Mouse (Mus musculus) E14TG2a.4 (cell line): Measurements from ENCODE around the gene Scube1.
A peak's percentile ranks its signal among the peaks of the same experiment; 100 is the strongest.

Experiments
- H3K27me3 ChIP-seq: 2 replicates; pipeline ENCODE4 v1.6.1; 2014; ENCODE audit warnings: low read length, control low read depth; ENCODE audit not compliant: insufficient read depth
- H3K36me3 ChIP-seq: 2 replicates; pipeline ENCODE4 v1.6.1; 2014; ENCODE audit warnings: low read length, control low read depth; ENCODE audit not compliant: insufficient read depth
- H3K4me1 ChIP-seq: replicated peaks from 2 replicates; pipeline ENCODE4 v1.6.1; 2014; ENCODE audit warnings: low read depth, low read length, control low read depth
- H3K4me3 ChIP-seq: replicated peaks from 2 replicates; pipeline ENCODE4 v1.5.1; 2014; ENCODE audit warnings: mild to moderate bottlenecking, low read length
- H3K9me3 ChIP-seq: 2 replicates; pipeline ENCODE4 v1.6.1; 2014; ENCODE audit warnings: low read length, control low read depth
- CTCF ChIP-seq: conservative IDR thresholded peaks from 2 replicates; pipeline ENCODE4 v1.5.1; 2014; ENCODE audit warnings: low read length
- NANOG ChIP-seq: IDR thresholded peaks from 2 replicates; pipeline ENCODE4 v1.6.1; 2014; ENCODE audit warnings: borderline replicate concordance, low read length, mixed read lengths
- POU5F1 ChIP-seq: IDR thresholded peaks from 2 replicates; pipeline ENCODE4 v1.6.1; 2014; ENCODE audit warnings: low read length, borderline replicate concordance

Scube1 gene

DNA sequence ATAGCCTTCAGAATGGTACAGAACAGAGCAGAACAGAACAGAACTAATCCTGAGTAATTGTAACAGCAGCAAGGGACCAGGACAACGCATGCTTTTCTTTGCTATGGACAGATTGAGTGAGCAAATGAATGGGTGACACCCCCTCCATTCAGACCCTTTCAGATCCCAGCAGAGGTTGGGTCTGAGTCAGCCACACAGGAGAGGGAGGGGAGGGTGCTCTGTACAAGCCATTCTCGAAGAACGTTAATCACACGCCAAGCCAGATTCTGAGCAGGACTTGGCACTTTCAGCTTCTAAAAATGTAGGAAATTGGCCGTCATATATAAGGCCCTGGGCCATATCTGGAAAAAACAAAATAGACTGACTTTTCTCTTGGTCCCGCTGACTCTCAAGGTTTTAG lies 57.3 kb downstream of the Scube1 start:
- no peaks in the 10 kb centered on the region for H3K36me3 ChIP-seq
- H3K9me3 ChIP-seq: no peaks in the 10 kb centered on the region
- H3K4me1 ChIP-seq: no peaks in the 10 kb centered on the region
- H3K27me3 ChIP-seq: no peaks in the 10 kb centered on the region
- no peak overlapping the region for H3K4me3 ChIP-seq
- no peak for TF ChIP-seq POU5F1
- no peak for TF ChIP-seq NANOG
- TF ChIP-seq CTCF: no peak

- TF ChIP-seq CTCF (no peak), POU5F1 (no peak), NANOG (no peak)
- Histone ChIP-seq H3K9me3 (no peaks in the 10 kb centered on the region), H3K27me3 (no peaks in the 10 kb centered on the region), H3K4me1 (no peaks in the 10 kb centered on the region), H3K4me3 (no peak overlapping the region), H3K36me3 (no peaks in the 10 kb centered on the region)
Observed at GRCm38 (mm10) chr15:83666418-83666817, 58.4 kb downstream of the Scube1 start.

DNA sequence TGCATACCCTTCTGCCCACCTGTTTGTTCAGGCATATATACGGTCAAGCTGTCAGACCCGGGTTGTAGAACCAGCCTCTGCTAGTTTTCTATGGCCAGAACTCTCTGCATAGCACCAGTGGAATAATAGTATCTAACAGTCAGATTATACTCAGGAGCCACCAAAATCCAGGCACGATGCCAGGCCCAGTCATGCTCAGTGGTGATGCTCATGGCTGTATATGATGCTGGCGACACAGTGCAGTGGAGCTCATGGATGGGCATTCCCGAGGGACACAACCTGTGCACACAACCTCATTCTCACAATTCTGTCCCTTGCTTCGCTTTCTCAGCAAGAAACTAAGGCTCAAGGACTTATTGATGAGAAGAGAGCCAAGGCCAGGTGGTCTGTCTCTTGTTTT lies 58.8 kb downstream of the Scube1 start:
- Histone ChIP-seq H3K36me3 (no peaks in the 10 kb centered on the region), H3K4me3 (no peak overlapping the region), H3K9me3 (no peaks in the 10 kb centered on the region), H3K4me1 (no peaks in the 10 kb centered on the region), H3K27me3 (0 out of 2 replicates have a peak, but pooled peaks cover under 1% of the 10 kb centered on the region)
- TF ChIP-seq NANOG (no peak), CTCF (no peak), POU5F1 (no peak)

DNA sequence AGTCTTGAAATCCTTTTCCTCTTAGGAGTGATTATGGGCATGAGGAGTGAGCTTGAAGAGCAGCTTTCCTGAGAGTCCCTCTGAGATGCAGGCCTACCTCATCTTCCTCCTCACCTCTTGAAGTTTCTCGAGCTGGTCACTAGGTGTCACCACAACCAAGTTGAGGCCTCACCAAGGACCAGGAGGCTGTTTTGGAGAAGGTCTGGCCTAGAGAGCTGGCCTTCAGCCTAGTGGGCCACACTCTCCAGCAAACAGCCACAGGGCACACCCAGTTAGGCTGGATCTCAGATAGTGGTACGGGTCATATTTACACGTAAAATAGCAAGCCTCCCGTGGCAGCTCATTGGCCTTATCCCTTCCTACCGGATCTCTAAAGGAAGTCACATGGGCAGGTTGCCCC lies 60.1 kb downstream of the Scube1 start:
- Histone ChIP-seq H3K9me3 (no peaks in the 10 kb centered on the region), H3K4me3 (no peak overlapping the region), H3K36me3 (no peaks in the 10 kb centered on the region), H3K4me1 (no peaks in the 10 kb centered on the region), H3K27me3 (0 out of 2 replicates have a peak, but pooled peaks cover 5% of the 10 kb centered on the region)
- TF ChIP-seq POU5F1 (no peak), CTCF (peak; percentile 20)

- Histone ChIP-seq H3K4me1 (no peaks in the 10 kb centered on the region), H3K9me3 (no peaks in the 10 kb centered on the region), H3K27me3 (0 out of 2 replicates have a peak, but pooled peaks cover 5% of the 10 kb centered on the region), H3K36me3 (no peaks in the 10 kb centered on the region), H3K4me3 (no peak overlapping the region)
- no peak for TF ChIP-seq CTCF
- no peak for TF ChIP-seq NANOG
- no peak for TF ChIP-seq POU5F1
Observed at GRCm38 (mm10) chr15:83663066-83663465, 61.8 kb downstream of the Scube1 start.

DNA sequence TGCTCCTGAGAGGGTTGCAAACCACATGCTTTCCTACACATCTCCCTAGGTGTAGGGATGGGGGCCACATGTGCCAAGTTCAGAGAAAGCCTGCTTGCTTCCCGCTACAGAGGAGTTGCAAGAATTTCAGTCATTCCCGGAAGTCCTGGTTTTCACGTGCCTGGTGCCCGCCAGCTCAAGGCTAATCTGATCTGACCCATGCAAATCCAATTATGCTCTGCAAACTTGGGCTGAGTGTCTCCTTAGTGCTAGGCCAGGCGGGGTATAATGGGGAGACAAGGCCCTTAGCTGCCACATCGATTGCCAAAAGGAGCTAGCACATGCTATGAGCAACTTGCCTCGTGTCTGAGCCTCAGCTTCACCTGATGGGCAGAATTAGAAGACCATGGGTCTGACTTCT lies 62.7 kb downstream of the Scube1 start:
- no peak for TF ChIP-seq NANOG
- Histone ChIP-seq H3K4me1 (no peaks in the 10 kb centered on the region), H3K36me3 (no peaks in the 10 kb centered on the region)

DNA sequence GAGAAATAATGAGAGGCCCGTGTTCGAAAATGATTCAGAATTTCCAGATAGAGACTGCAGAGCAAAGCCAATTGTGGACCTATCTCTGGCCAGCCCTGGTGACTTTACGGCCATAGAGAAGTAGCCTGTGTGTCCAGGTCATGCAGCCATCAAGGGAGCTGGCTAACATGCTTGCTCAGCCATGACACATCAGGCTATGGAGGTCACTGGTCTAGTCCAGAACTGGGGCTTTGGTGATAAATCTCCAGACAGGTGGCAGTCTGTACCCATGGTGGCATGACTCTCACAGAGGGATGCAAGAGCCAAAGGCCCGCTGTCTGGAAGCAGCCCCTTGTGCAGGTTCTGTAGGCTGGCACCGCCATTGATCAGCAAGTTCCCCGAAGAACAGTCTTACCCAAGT lies 82.3 kb downstream of the Scube1 start:
- H3K36me3 ChIP-seq: no peaks in the 10 kb centered on the region
- TF ChIP-seq CTCF (no peak), POU5F1 (no peak), NANOG (no peak)
- H3K9me3 ChIP-seq: no peaks in the 10 kb centered on the region
- peaks cover 28% of the 10 kb centered on the region for H3K27me3 ChIP-seq
- no peak overlapping the region for H3K4me3 ChIP-seq
- peaks cover 22% of the 10 kb centered on the region for H3K4me1 ChIP-seq

More for the DNA sequence above, 62.7 kb downstream of the Scube1 start:
- 0 out of 2 replicates have a peak, but pooled peaks cover 5% of the 10 kb centered on the region for H3K27me3 ChIP-seq
- no peaks in the 10 kb centered on the region for H3K9me3 ChIP-seq
- H3K4me3 ChIP-seq: no peak overlapping the region

- Histone ChIP-seq H3K4me3 (no peak overlapping the region), H3K27me3 (peaks cover 34% of the 10 kb centered on the region), H3K9me3 (no peaks in the 10 kb centered on the region), H3K36me3 (no peaks in the 10 kb centered on the region), H3K4me1 (peaks cover 45% of the 10 kb centered on the region)
- TF ChIP-seq POU5F1: no peak
- no peak for TF ChIP-seq NANOG
- TF ChIP-seq CTCF: no peak
Observed at GRCm38 (mm10) chr15:83640208-83640607, 84.6 kb downstream of the Scube1 start.

DNA sequence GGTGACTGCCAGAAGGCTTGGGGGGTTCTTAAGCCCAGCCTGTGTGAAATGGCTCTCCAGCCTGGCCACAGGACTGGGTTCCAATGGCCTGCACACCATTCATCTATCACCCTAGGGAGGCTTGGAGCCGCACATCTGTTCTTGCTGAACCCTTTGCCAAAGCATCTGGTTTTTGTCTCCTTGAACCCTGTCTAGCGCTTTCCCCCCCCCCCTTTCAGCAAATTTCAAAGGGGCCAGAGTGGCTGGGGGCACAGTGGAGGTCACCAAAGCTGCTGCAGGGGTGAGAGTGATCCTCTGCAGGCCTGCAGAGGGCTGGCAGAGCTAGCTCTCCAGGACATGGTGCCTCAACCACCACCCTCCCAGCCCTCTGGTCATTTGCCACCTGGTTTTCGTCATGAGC lies 85.7 kb downstream of the Scube1 start:
- Histone ChIP-seq H3K4me1 (peaks cover 56% of the 10 kb centered on the region), H3K4me3 (no peak overlapping the region), H3K27me3 (peaks cover 34% of the 10 kb centered on the region), H3K36me3 (no peaks in the 10 kb centered on the region), H3K9me3 (no peaks in the 10 kb centered on the region)
- TF ChIP-seq CTCF (no peak), POU5F1 (no peak), NANOG (no peak)
